Mouse (Mus musculus): ENCODE data around the gene Polr3gl. TPM values are rescaled to one million over a fixed set of nuclear protein-coding genes. Genes with fewer than 3 reads are reported as not detected.

Gene Polr3gl
- polyA plus RNA-seq, 1 experiment: 111 TPM

DNA sequence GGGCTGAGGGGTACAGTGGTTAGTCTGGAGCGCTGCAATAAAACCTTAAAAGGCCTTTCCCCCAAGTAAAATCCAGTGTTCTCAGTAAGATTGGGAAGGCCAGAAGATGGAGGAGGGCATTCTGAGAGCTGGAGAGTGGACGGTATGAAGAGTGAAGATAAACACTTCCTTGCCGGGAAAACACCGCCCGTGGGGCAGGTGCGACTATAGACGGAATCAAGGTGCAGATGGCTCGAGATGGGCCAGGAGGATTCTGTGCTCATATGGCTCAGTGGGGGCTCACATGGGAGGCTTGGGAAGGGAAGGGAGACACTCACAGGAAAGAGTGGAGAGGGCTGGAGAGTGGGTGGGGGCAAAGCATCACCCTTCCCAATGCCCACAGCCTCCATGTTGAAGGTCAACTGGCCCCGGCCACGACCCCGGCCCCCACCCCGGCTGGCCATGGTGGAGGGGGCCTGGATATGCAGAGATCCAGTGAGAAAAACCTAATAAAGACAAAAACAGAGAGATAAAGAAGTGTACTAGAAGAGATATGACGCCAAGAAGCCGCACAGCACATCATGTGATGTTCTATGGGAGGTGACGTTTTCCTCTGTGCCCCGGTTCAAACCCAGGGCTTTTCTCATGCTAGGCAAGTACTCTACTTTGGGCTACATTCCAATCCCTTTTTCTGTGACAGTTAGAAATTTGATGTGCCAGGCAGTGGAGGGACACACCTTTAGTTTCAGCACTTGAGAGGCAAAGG is 12.0 kb downstream of the Polr3gl start:
- TF ChIP-seq POLR2A (IDR thresholded peaks at IDR 0.05; ENCODE audit: borderline replicate concordance, low read depth, low read length): no peak
- TF ChIP-seq CTCF (IDR thresholded peaks at IDR 0.05; ENCODE audit: low read depth, low read length): no peak
- Histone ChIP-seq H3K4me3 (ENCODE audit: insufficient read depth, low read length) (no peak overlapping the region), H3K4me1 (ENCODE audit: control insufficient read depth, insufficient read depth, low read length) (peaks cover 22% of the 10 kb centered on the region), H3K27ac (ENCODE audit: insufficient read depth, low read depth, low read length) (no peak overlapping the region)

DNA sequence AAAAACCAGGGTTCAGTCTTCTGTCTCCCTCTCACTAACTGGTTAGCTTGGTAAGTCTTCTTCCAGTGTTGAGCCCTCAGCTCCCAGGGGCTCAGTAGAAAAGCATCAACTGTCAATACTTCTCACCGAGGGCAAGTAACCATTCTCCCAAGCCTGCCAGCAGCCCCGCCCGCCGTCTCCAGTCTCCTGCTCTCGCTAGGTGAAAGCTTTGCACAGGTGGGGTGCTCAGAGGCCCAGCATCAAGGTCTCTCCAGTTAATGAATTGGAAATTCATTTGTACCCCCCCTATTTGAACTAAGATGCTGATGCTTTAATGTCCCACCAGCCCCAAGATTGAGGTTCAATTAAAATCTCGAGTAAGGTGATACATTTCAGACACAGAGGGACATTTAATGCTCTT is 12.8 kb downstream of the Polr3gl start:
- Histone ChIP-seq H3K27ac (ENCODE audit: insufficient read depth, low read depth, low read length) (no peak overlapping the region), H3K4me3 (ENCODE audit: insufficient read depth, low read length) (no peak overlapping the region), H3K4me1 (ENCODE audit: control insufficient read depth, insufficient read depth, low read length) (peaks cover 22% of the 10 kb centered on the region)
- TF ChIP-seq POLR2A (IDR thresholded peaks at IDR 0.05; ENCODE audit: borderline replicate concordance, low read depth, low read length): no peak
- TF ChIP-seq CTCF (IDR thresholded peaks at IDR 0.05; ENCODE audit: low read depth, low read length): no peak

DNA sequence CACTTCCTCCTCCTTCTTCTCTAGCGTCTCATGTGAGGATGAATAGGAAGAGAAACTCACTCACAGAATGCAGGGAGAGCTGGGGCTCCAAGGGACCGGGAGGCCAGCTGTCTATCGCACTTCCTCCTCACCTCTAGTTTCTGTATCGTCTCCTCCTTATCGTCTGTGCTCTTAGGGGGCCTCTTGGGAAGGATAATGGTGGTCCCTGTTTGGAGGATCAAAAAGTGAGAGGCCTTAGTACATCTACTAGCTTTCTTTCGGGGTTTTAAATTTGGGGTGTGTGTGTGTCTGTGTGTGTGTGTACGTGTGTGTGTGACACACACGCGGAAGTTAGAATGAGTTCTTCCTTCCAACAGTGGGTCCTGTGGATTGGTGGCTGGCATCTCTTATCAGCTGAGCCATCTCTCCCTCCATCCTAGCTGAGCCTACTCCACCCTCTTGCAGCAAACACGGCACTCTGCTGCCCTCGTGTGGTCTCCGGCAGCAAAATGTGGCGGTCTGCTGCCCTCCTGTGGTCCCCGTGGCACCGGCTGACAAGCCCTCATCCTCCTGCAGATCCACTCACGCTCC is 14.0 kb downstream of the Polr3gl start:
- Histone ChIP-seq H3K4me1 (ENCODE audit: control insufficient read depth, insufficient read depth, low read length) (peaks cover 33% of the 10 kb centered on the region), H3K27ac (ENCODE audit: insufficient read depth, low read depth, low read length) (peak overlapping the region; percentile 91), H3K4me3 (ENCODE audit: insufficient read depth, low read length) (peak overlapping the region; percentile 51)
- TF ChIP-seq POLR2A (IDR thresholded peaks at IDR 0.05; ENCODE audit: borderline replicate concordance, low read depth, low read length): no peak
- TF ChIP-seq CTCF (IDR thresholded peaks at IDR 0.05; ENCODE audit: low read depth, low read length): peak; percentile 100

DNA sequence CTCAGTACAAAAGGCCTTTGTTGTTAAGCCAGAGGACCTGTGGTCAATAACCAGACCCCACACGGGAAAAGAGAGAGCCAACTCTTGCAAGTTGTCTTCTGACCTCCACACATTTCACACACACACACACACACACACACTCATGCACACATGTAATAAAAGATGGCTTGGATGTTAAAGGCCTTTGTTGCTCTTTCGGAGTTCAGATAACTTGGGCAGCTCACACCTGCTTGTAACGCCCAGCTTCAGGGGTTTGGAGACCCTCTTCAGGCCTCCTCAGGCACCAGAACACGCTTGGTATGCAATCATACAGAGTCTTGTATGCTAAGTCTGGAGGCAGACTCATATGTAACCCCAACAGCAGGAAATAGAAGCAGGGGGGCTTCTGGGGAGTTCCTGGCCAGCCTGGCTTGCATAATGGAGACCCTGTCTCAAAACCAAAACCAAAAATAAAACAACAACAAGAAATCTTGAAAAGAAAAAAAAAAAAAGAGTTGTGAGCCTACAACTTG is 14.7 kb downstream of the Polr3gl start:
- Histone ChIP-seq H3K4me1 (ENCODE audit: control insufficient read depth, insufficient read depth, low read length) (peaks cover 33% of the 10 kb centered on the region), H3K27ac (ENCODE audit: insufficient read depth, low read depth, low read length) (peak overlapping the region; percentile 91), H3K4me3 (ENCODE audit: insufficient read depth, low read length) (peak overlapping the region; percentile 51)
- no peak for TF ChIP-seq CTCF (IDR thresholded peaks at IDR 0.05; ENCODE audit: low read depth, low read length)

DNA sequence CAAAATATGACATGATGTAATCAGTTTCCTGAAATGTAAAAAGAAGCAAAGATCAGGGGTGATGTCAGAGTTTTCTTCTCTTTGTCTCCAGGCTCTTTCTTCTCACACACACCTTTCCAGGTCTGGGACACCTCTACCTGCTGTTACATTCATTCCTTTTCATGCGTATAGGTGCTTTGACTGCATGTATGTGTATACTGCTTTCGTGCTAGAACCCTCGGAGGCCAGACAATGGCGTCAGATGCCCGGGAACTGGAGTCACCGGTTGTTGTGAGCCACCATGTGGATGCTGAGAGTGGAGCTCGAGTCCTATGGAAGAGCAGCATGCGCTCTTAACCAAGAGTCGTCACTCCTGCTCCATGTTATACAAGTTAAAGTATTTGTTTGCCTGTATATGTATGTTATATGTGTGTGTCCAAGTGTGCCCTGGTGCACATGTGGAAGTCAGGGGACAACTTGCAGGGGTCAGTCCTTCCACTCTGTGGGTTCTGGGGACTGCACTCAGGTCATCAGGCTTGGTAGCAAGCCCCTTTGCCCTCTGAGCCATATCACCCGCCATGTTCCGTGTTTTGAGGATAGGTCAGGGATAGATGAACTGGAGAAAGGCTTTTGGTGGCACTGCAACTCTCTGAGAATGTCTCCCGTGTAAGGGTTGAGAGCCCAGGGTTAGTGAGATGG is 15.3 kb downstream of the Polr3gl start:
- peaks cover 33% of the 10 kb centered on the region for H3K4me1 ChIP-seq (ENCODE audit: control insufficient read depth, insufficient read depth, low read length)
- peak overlapping the region; percentile 91 for H3K27ac ChIP-seq (ENCODE audit: insufficient read depth, low read depth, low read length)
- H3K4me3 ChIP-seq (ENCODE audit: insufficient read depth, low read length): peak overlapping the region; percentile 51
- TF ChIP-seq POLR2A (IDR thresholded peaks at IDR 0.05; ENCODE audit: borderline replicate concordance, low read depth, low read length): no peak
- no peak; the same call in 1 of the 2 replicates for TF ChIP-seq CTCF (IDR thresholded peaks at IDR 0.05; ENCODE audit: low read depth, low read length)

DNA sequence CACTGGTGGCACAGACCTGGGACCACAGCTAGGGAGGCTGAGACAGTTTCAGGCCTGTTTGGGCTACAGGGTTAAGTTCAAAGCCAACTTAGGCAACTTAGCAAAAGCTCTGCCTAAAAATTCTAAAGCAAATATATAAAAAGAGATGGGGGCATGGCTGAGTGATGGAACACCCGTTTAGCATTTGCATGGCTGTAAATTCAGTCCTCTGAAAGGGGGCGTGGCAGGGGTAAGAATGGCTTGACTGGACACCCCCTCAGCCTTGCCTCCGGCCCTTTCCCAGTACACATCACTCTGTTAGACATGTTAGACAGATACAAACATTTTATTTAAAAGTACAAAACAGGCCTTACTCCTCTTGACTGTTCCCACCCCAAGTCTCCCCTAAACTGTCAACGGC is 16.4 kb downstream of the Polr3gl start:
- Histone ChIP-seq H3K4me1 (ENCODE audit: control insufficient read depth, insufficient read depth, low read length) (peaks cover 33% of the 10 kb centered on the region), H3K4me3 (ENCODE audit: insufficient read depth, low read length) (peak overlapping the region; percentile 47), H3K27ac (ENCODE audit: insufficient read depth, low read depth, low read length) (peak overlapping the region; percentile 96)
- TF ChIP-seq POLR2A (IDR thresholded peaks at IDR 0.05; ENCODE audit: borderline replicate concordance, low read depth, low read length) (no peak), CTCF (IDR thresholded peaks at IDR 0.05; ENCODE audit: low read depth, low read length) (no peak)

DNA sequence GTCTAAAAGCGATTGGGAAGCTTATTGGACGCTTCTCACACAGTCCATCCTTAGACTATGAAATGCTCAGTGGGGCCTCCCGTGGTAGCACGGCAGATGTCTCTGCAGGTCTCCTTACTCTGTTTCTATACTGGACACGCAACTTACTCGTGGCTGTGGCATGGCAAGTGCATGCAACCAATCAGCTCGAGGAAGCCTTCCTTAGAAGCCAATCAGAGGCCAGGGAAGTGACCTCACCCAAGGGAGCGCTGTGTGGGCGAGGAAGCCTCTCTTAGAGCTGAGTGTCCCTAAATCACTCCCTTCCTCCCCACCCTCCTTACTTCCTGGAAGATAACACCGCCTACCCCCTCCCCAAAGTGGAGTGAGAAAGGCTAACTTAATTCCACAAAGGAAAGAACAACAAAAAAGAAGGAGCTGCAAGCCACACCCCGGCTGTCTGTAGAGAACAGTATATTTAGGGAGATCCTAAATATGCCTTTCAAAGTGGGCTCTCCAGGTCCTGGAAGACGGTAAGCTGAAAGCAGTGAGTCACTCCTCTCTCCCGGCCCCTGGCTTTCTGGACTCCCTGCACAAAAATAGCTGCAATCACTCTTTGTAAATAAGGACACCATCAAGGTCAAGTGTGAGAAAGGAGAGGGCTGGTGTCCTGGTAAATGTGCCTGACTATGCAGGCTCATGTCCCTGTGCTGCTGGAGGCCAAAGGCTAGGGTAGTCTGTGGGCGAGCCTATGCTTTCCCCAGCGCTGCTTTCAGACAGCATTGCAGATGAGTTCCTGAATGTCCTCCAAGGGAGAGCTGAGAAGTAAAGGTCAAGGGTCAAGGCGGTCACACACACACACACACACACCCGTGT is 17.1 kb downstream of the Polr3gl start, which contains the start of gene Gm16253:
Gene Gm16253 (plus strand): TSS at position 295 of the 852 bp plus-strand sequence.
- Histone ChIP-seq H3K27ac (ENCODE audit: insufficient read depth, low read depth, low read length) (peak within 1 kb of the TSS; percentile 98), H3K4me1 (ENCODE audit: control insufficient read depth, insufficient read depth, low read length) (peaks cover 37% of the 10 kb centered on the region), H3K4me3 (ENCODE audit: insufficient read depth, low read length) (peak within 1 kb of the TSS; percentile 55)
- TF ChIP-seq CTCF (IDR thresholded peaks at IDR 0.05; ENCODE audit: low read depth, low read length) (no peak), POLR2A (IDR thresholded peaks at IDR 0.05; ENCODE audit: borderline replicate concordance, low read depth, low read length) (no peak)

DNA sequence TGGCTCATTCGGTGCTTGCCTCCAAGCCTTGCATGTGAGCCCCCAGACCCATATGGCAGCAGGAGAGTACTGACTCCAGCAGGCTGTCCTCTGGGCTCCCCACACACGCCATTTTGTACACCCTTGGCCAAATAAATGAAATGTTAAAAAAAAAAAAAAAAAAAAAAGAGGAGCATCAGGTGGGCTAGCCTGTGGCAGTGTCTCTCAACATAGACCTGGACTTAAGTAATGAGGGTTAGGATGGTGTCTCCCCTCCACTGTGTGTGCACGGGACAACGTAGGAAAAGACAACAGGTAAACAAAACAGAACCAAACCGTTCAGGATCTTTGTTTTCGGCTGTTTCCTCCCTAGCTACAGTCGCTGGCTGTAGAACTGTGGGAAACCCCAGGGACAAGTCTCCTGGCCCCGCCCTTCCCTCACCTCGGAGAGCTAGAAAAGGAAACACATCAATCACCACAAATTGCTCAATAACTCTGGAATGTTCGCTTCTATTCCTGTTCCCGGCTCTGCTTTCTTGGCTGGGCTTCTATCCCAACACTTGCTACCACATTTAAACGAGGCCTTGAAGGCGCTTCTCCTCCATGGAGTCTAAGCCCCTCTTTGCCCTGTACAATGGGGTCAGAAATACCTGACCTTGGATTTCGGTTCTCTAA is 17.8 kb downstream of the Polr3gl start:
- H3K4me1 ChIP-seq (ENCODE audit: control insufficient read depth, insufficient read depth, low read length): peaks cover 45% of the 10 kb centered on the region
- peak overlapping the region; percentile 55 for H3K4me3 ChIP-seq (ENCODE audit: insufficient read depth, low read length)
- TF ChIP-seq CTCF (IDR thresholded peaks at IDR 0.05; ENCODE audit: low read depth, low read length) (no peak), POLR2A (IDR thresholded peaks at IDR 0.05; ENCODE audit: borderline replicate concordance, low read depth, low read length) (peak; percentile 8; the same call in 1 of the 2 replicates)
- peak overlapping the region; percentile 98 for H3K27ac ChIP-seq (ENCODE audit: insufficient read depth, low read depth, low read length)
